Mouse (Mus musculus): Measurements from ENCODE around the gene Gm6034.

GRCm38 (mm10) chr17:36000349-36000748 is 42.4 kb upstream of the Gm6034 start:
- TF ChIP-seq CTCF (IDR thresholded peaks at IDR 0.05; ENCODE audit: borderline replicate concordance, control insufficient read depth, extremely low read depth, insufficient read depth, low read length, poor library complexity) (no peak), POLR2A (IDR thresholded peaks at IDR 0.05; ENCODE audit: control insufficient read depth, extremely low read depth, insufficient read depth, low read length, poor library complexity) (no peak)

Data from thymus, adult 2 months (tissue).